Comparison of ENCODE assay signal across 22 mouse cellular contexts in genomic region chr7:28714667-28715066, GRCm38 (mm10). TPM values are rescaled to one million over a fixed set of nuclear protein-coding genes. Genes with fewer than 3 reads are reported as not detected.
A peak's percentile ranks its signal among the peaks of the same experiment; 100 is the strongest.
DNase-seq lines count a peak whose midpoint lies in the region; ATAC-seq and TF ChIP-seq lines count a peak whose summit lies in the region.
"Had no signal": no experiment of that assay in that cellular context is flagged by ENCODE, and none has a peak within 500 bp of the region (broad histone marks: within the 10 kb centered on the region; RNA-seq: fewer than 3 reads in every experiment).

No protein-coding gene starts in this region.

- TF ChIP-seq EP300 in heart, postnatal 0 days (IDR thresholded peaks at IDR 0.05; ENCODE audit: low read depth), result no peak

- DNase-seq in heart, postnatal 0 days (ENCODE audit: low spot score), result no peak
- no peak for DNase-seq in heart, postnatal 14 days
- DNase-seq in NIH3T3 (ENCODE audit: low read depth), result peak; percentile 59
- peak; percentile 43 to 51 for DNase-seq in left cerebral cortex, postnatal 36 days (ENCODE audit: low spot score in 2 of 2)
- DNase-seq: adrenal gland, postnatal 14 days; cerebellum, adult 9-11 months; kidney, adult 8-10 months; kidney, postnatal 4 days; lung, postnatal 10 days had no signal

- no peak overlapping the region for H3K4me3 ChIP-seq in heart, postnatal 0 days (ENCODE audit: low read depth, low read length)
- H3K4me3 ChIP-seq in embryonic facial prominence, embryonic 13.5 days, result no peak overlapping the region
- no peak overlapping the region for H3K4me3 ChIP-seq in forebrain, embryonic 16.5 days (replicated peaks; ENCODE audit: low read length)
- H3K4me3 ChIP-seq: erythroblast, embryonic 14.5 days; forebrain, embryonic 15.5 days; megakaryocyte, embryonic 14.5 days had no signal

- H3K36me3 ChIP-seq in heart, postnatal 0 days (replicated peaks; ENCODE audit: control insufficient read depth, insufficient read depth, low read length), result no peaks in the 10 kb centered on the region
- no peaks in the 10 kb centered on the region for H3K36me3 ChIP-seq in embryonic facial prominence, embryonic 13.5 days
- H3K36me3 ChIP-seq in forebrain, embryonic 16.5 days (ENCODE audit: control insufficient read depth, insufficient read depth), result no peaks in the 10 kb centered on the region
- H3K36me3 ChIP-seq: forebrain, embryonic 15.5 days; G1E had no signal

- no peaks in the 10 kb centered on the region for H3K9me3 ChIP-seq in heart, postnatal 0 days (replicated peaks; ENCODE audit: control insufficient read depth, low read length)
- no peaks in the 10 kb centered on the region for H3K9me3 ChIP-seq in embryonic facial prominence, embryonic 13.5 days
- H3K9me3 ChIP-seq in forebrain, embryonic 16.5 days (ENCODE audit: control insufficient read depth, low read length), result no peaks in the 10 kb centered on the region
- H3K9me3 ChIP-seq: forebrain, embryonic 15.5 days; G1E had no signal

- H3K27me3 ChIP-seq in heart, postnatal 0 days (ENCODE audit: control insufficient read depth, insufficient read depth, low read length), result no peaks in the 10 kb centered on the region
- no peaks in the 10 kb centered on the region for H3K27me3 ChIP-seq in embryonic facial prominence, embryonic 13.5 days
- no peaks in the 10 kb centered on the region for H3K27me3 ChIP-seq in forebrain, embryonic 16.5 days (replicated peaks; ENCODE audit: control insufficient read depth, insufficient read depth, low read length)
- H3K27me3 ChIP-seq: forebrain, embryonic 15.5 days had no signal

- H3K4me1 ChIP-seq in heart, postnatal 0 days (ENCODE audit: control insufficient read depth, insufficient read depth), result no peaks in the 10 kb centered on the region
- H3K4me1 ChIP-seq in embryonic facial prominence, embryonic 13.5 days, result peaks cover 23% of the 10 kb centered on the region
- H3K4me1 ChIP-seq in forebrain, embryonic 16.5 days (replicated peaks; ENCODE audit: control insufficient read depth, insufficient read depth, low read length), result peaks cover 10% of the 10 kb centered on the region

- no peak overlapping the region for H3K27ac ChIP-seq in heart, postnatal 0 days (ENCODE audit: low read depth)
- H3K27ac ChIP-seq in embryonic facial prominence, embryonic 13.5 days, result 0 out of 2 replicates have a peak overlapping the region, but pooled peaks have one; percentile 28
- no peak overlapping the region for H3K27ac ChIP-seq in forebrain, embryonic 16.5 days (ENCODE audit: low read length)
- H3K27ac ChIP-seq: forebrain, embryonic 15.5 days; liver, embryonic 14.5 days had no signal

- intact Hi-C loops in heart, postnatal 14 days (cut with DNase I), result no loop called here
- intact Hi-C loops in left cerebral cortex, postnatal 36 days (cut with DNase I), result no loop called here

- no peak for TF ChIP-seq CTCF in heart, postnatal 0 days (IDR thresholded peaks at IDR 0.05; ENCODE audit: low read depth)

- WGBS in heart, postnatal 0 days, result 29% methylated on average over 5 of the region's 5 CpGs
- WGBS in embryonic facial prominence, embryonic 13.5 days, result 73% methylated on average over 5 of the region's 5 CpGs
- 82% methylated on average over 5 of the region's 5 CpGs for whole genome bisulfite sequencing in forebrain, embryonic 16.5 days

- no peak overlapping the region for H3K9ac ChIP-seq in heart, postnatal 0 days (replicated peaks; ENCODE audit: low read depth, low read length)
- no peak overlapping the region for H3K9ac ChIP-seq in embryonic facial prominence, embryonic 13.5 days
- no peak overlapping the region for H3K9ac ChIP-seq in forebrain, embryonic 16.5 days (replicated peaks; ENCODE audit: low read depth, low read length)
- H3K9ac ChIP-seq: forebrain, embryonic 15.5 days; liver, embryonic 14.5 days had no signal

- 0 out of 2 replicates have a peak, but pooled peaks have one; percentile 54 for ATAC-seq in heart, postnatal 0 days (ENCODE audit: insufficient read depth, low read depth)
- no peak for ATAC-seq in embryonic facial prominence, embryonic 13.5 days (ENCODE audit: insufficient number of reproducible peaks, insufficient read depth, low FRiP score, low TSS enrichment, low read depth)
- ATAC-seq in forebrain, embryonic 16.5 days, result no peak
- no peak for ATAC-seq in activated CD4-positive, CD25-positive, alpha-beta regulatory T cell, adult 4 months
- ATAC-seq: forebrain, embryonic 15.5 days had no signal

- H3K4me2 ChIP-seq in heart, postnatal 0 days (ENCODE audit: low read depth, low read length), result no peak overlapping the region
- no peak overlapping the region for H3K4me2 ChIP-seq in embryonic facial prominence, embryonic 13.5 days
- H3K4me2 ChIP-seq in forebrain, embryonic 16.5 days (ENCODE audit: low read length), result no peak overlapping the region
- H3K4me2 ChIP-seq: forebrain, embryonic 15.5 days had no signal

RNA-seq across cellular contexts. Expression of gene Fbxo17, which starts 1.9 kb away (rescaled TPM):
- total RNA-seq in heart, postnatal 0 days (2014; rRNA removed; ENCODE audit: low replicate concordance), result 4.7 and 7.8 TPM in 2 replicates
- polyA plus RNA-seq in heart, postnatal 0 days (2015; fragmentation: Nextera tagmentation; extraction: Ambion mirVana), result 4.5 and 5.1 TPM in 2 replicates
- total RNA-seq in heart, postnatal 14 days (2021), result under 1 TPM; 0.44 to 0.74 TPM
- polyA plus RNA-seq in embryonic facial prominence, embryonic 13.5 days (2015; fragmentation: Nextera tagmentation; extraction: Ambion mirVana), result 18.1 and 21.6 TPM in 2 replicates
- 1 to 10 TPM; 2.0 TPM for total RNA-seq in left cerebral cortex, postnatal 36 days (2021)
- 3.3 and 4.2 TPM in 2 replicates for polyA plus RNA-seq in forebrain, embryonic 16.5 days (2015; fragmentation: Nextera tagmentation; extraction: Ambion mirVana)
- polyA plus RNA-seq in activated CD4-positive, CD25-positive, alpha-beta regulatory T cell, adult 4 months (2017; shearing (Covaris generic)), result 10 to 100 TPM in 1 of 2 experiments, 1 to 10 TPM in 1; 8.3 to 10.9 TPM
- polyA plus RNA-seq: G1E had no signal

RNA-seq across cellular contexts. Expression of gene Fbxo27, which starts 22.0 kb away (rescaled TPM):
- 0.73 and 0.93 TPM in 2 replicates for total RNA-seq in heart, postnatal 0 days (2014; rRNA removed; ENCODE audit: low replicate concordance)
- polyA plus RNA-seq in heart, postnatal 0 days (2015; fragmentation: Nextera tagmentation; extraction: Ambion mirVana), result 1.5 and 1.7 TPM in 2 replicates
- under 1 TPM; 0.17 to 0.62 TPM for total RNA-seq in heart, postnatal 14 days (2021)
- polyA plus RNA-seq in embryonic facial prominence, embryonic 13.5 days (2015; fragmentation: Nextera tagmentation; extraction: Ambion mirVana), result 7.7 and 8.3 TPM in 2 replicates
- total RNA-seq in left cerebral cortex, postnatal 36 days (2021), result 10 to 100 TPM; 23.3 to 25.0 TPM
- 6.3 and 11.1 TPM in 2 replicates for polyA plus RNA-seq in forebrain, embryonic 16.5 days (2015; fragmentation: Nextera tagmentation; extraction: Ambion mirVana)
- polyA plus RNA-seq in activated CD4-positive, CD25-positive, alpha-beta regulatory T cell, adult 4 months (2017; shearing (Covaris generic)), result 1 to 10 TPM; 1.1 to 2.9 TPM
- total RNA-seq: G1E; hematopoietic stem cell, adult 5-6 weeks; neutrophil, adult 5-6 weeks had no signal
- polyA plus RNA-seq: erythroblast, embryonic 14.5 days; G1E had no signal

RNA-seq across cellular contexts. Expression of gene Mrps12, which starts 27.0 kb away (rescaled TPM):
- total RNA-seq in heart, postnatal 0 days (2014; rRNA removed; ENCODE audit: low replicate concordance), result 73.9 and 95.4 TPM in 2 replicates
- polyA plus RNA-seq in heart, postnatal 0 days (2015; fragmentation: Nextera tagmentation; extraction: Ambion mirVana), result 133 and 134 TPM in 2 replicates
- 10 to 100 TPM; 55.6 to 55.9 TPM for total RNA-seq in heart, postnatal 14 days (2021)
- 127 and 132 TPM in 2 replicates for polyA plus RNA-seq in embryonic facial prominence, embryonic 13.5 days (2015; fragmentation: Nextera tagmentation; extraction: Ambion mirVana)
- 10 to 100 TPM; 66.5 to 70.2 TPM for total RNA-seq in left cerebral cortex, postnatal 36 days (2021)
- polyA plus RNA-seq in forebrain, embryonic 16.5 days (2015; fragmentation: Nextera tagmentation; extraction: Ambion mirVana), result 105 and 111 TPM in 2 replicates
- 10 to 100 TPM; 71.9 to 75.7 TPM for polyA plus RNA-seq in activated CD4-positive, CD25-positive, alpha-beta regulatory T cell, adult 4 months (2017; shearing (Covaris generic))

RNA-seq across cellular contexts. Expression of gene Sars2, which starts 27.1 kb away (rescaled TPM):
- total RNA-seq in heart, postnatal 0 days (2014; rRNA removed; ENCODE audit: low replicate concordance), result 22.6 and 33.4 TPM in 2 replicates
- 15.8 and 17.0 TPM in 2 replicates for polyA plus RNA-seq in heart, postnatal 0 days (2015; fragmentation: Nextera tagmentation; extraction: Ambion mirVana)
- total RNA-seq in heart, postnatal 14 days (2021), result 10 to 100 TPM; 14.1 to 16.3 TPM
- 27.3 and 30.8 TPM in 2 replicates for polyA plus RNA-seq in embryonic facial prominence, embryonic 13.5 days (2015; fragmentation: Nextera tagmentation; extraction: Ambion mirVana)
- 10 to 100 TPM; 14.9 to 15.1 TPM for total RNA-seq in left cerebral cortex, postnatal 36 days (2021)
- 16.9 and 17.2 TPM in 2 replicates for polyA plus RNA-seq in forebrain, embryonic 16.5 days (2015; fragmentation: Nextera tagmentation; extraction: Ambion mirVana)
- 10 to 100 TPM in 1 of 2 experiments, 1 to 10 TPM in 1; 8.9 to 13.0 TPM for polyA plus RNA-seq in activated CD4-positive, CD25-positive, alpha-beta regulatory T cell, adult 4 months (2017; shearing (Covaris generic))

RNA-seq across cellular contexts. Expression of gene Ccer2, which starts 41.3 kb away (rescaled TPM):
- not detected in 2 replicates for total RNA-seq in heart, postnatal 0 days (2014; rRNA removed; ENCODE audit: low replicate concordance)
- not detected in 2 replicates for polyA plus RNA-seq in heart, postnatal 0 days (2015; fragmentation: Nextera tagmentation; extraction: Ambion mirVana)
- total RNA-seq in heart, postnatal 14 days (2021), result not detected
- polyA plus RNA-seq in embryonic facial prominence, embryonic 13.5 days (2015; fragmentation: Nextera tagmentation; extraction: Ambion mirVana), result 0.89 and 2.1 TPM in 2 replicates
- total RNA-seq in left cerebral cortex, postnatal 36 days (2021), result 1 to 10 TPM; 1.3 to 2.6 TPM
- polyA plus RNA-seq in forebrain, embryonic 16.5 days (2015; fragmentation: Nextera tagmentation; extraction: Ambion mirVana), result not detected in 2 replicates
- not detected for polyA plus RNA-seq in activated CD4-positive, CD25-positive, alpha-beta regulatory T cell, adult 4 months (2017; shearing (Covaris generic))
- total RNA-seq: adrenal gland, postnatal 14 days; G1E; gastrocnemius, postnatal 4 days; hematopoietic stem cell, adult 5-6 weeks; neutrophil, adult 5-6 weeks had no signal
- polyA plus RNA-seq: erythroblast, embryonic 14.5 days; G1E; limb, embryonic 11.5 days; liver, embryonic 14.5 days; urinary bladder, adult 2 months had no signal

Comparison
In these comparisons a context has a peak if more than half of its experiments do, and no peak if none do; other contexts are left out.
1. DNase-seq: peak in NIH3T3 (single experiment) and left cerebral cortex, postnatal 36 days (2 of 2); none in heart, postnatal 0 days (single experiment) and heart, postnatal 14 days (0 of 2).